In genomic region chr5:143149536-143149935, GRCm38 (mm10) we compare ENCODE assay signal across 26 mouse cellular contexts. TPM values are rescaled to one million over a fixed set of nuclear protein-coding genes. Genes with fewer than 3 reads are reported as not detected.
DNase-seq lines count a peak whose midpoint lies in the region; ATAC-seq and TF ChIP-seq lines count a peak whose summit lies in the region.
"Had no signal": no experiment of that assay in that cellular context is flagged by ENCODE, and none has a peak within 500 bp of the region (broad histone marks: within the 10 kb centered on the region; RNA-seq: fewer than 3 reads in every experiment).

No protein-coding gene starts in this region.

- peaks cover 3% of the 10 kb centered on the region; the same call in 1 of the 2 replicates for H3K9me3 ChIP-seq in intestine, postnatal 0 days (ENCODE audit: control insufficient read depth)
- H3K9me3 ChIP-seq in intestine, embryonic 16.5 days (ENCODE audit: control insufficient read depth, low read length): 0 out of 2 replicates have a peak, but pooled peaks cover 3% of the 10 kb centered on the region
- H3K9me3 ChIP-seq in midbrain, embryonic 11.5 days (ENCODE audit: control insufficient read depth, low read length): no peaks in the 10 kb centered on the region; the same call in 1 of the 2 replicates
- H3K9me3 ChIP-seq in midbrain, embryonic 10.5 days (replicated peaks): peaks cover 26% of the 10 kb centered on the region

- ATAC-seq in intestine, postnatal 0 days: no peak
- ATAC-seq in intestine, embryonic 16.5 days: no peak
- ATAC-seq in midbrain, embryonic 11.5 days (ENCODE audit: low FRiP score): no peak
- ATAC-seq: forebrain, embryonic 16.5 days had no signal

- H3K27ac ChIP-seq in intestine, postnatal 0 days (ENCODE audit: low read depth, low read length): no peak overlapping the region
- no peak overlapping the region for H3K27ac ChIP-seq in intestine, embryonic 16.5 days (ENCODE audit: low read length)
- no peak overlapping the region for H3K27ac ChIP-seq in midbrain, embryonic 11.5 days (ENCODE audit: low read depth, low read length)
- no peak overlapping the region for H3K27ac ChIP-seq in midbrain, embryonic 10.5 days (replicated peaks)
- H3K27ac ChIP-seq: embryonic facial prominence, embryonic 12.5 days; forebrain, embryonic 12.5 days; heart, adult 2 months; heart, embryonic 15.5 days; hindbrain, embryonic 10.5 days; hindbrain, embryonic 15.5 days had no signal

- H3K4me1 ChIP-seq in intestine, postnatal 0 days (replicated peaks; ENCODE audit: control insufficient read depth, insufficient read depth, low read length): no peaks in the 10 kb centered on the region
- no peaks in the 10 kb centered on the region for H3K4me1 ChIP-seq in intestine, embryonic 16.5 days (ENCODE audit: control insufficient read depth, insufficient read depth, low read length)
- H3K4me1 ChIP-seq in midbrain, embryonic 11.5 days (ENCODE audit: control insufficient read depth, insufficient read depth, low read length): no peaks in the 10 kb centered on the region
- no peaks in the 10 kb centered on the region for H3K4me1 ChIP-seq in midbrain, embryonic 10.5 days
- H3K4me1 ChIP-seq: embryonic facial prominence, embryonic 12.5 days; forebrain, embryonic 12.5 days; heart, embryonic 15.5 days; hindbrain, embryonic 10.5 days; hindbrain, embryonic 15.5 days had no signal

- H3K36me3 ChIP-seq in intestine, postnatal 0 days (ENCODE audit: control insufficient read depth, insufficient read depth): no peaks in the 10 kb centered on the region
- H3K36me3 ChIP-seq in intestine, embryonic 16.5 days (ENCODE audit: control insufficient read depth, insufficient read depth, low read length): no peaks in the 10 kb centered on the region
- no peaks in the 10 kb centered on the region for H3K36me3 ChIP-seq in midbrain, embryonic 11.5 days (ENCODE audit: control insufficient read depth, insufficient read depth, low read length)
- no peaks in the 10 kb centered on the region for H3K36me3 ChIP-seq in midbrain, embryonic 10.5 days
- H3K36me3 ChIP-seq: embryonic facial prominence, embryonic 12.5 days; forebrain, embryonic 12.5 days; G1E; heart, embryonic 15.5 days; hindbrain, embryonic 10.5 days; hindbrain, embryonic 15.5 days had no signal

- no peak overlapping the region for H3K4me2 ChIP-seq in intestine, postnatal 0 days (replicated peaks; ENCODE audit: low read depth)
- no peak overlapping the region for H3K4me2 ChIP-seq in intestine, embryonic 16.5 days (ENCODE audit: low read depth, low read length)
- no peak overlapping the region for H3K4me2 ChIP-seq in midbrain, embryonic 11.5 days
- H3K4me2 ChIP-seq: embryonic facial prominence, embryonic 12.5 days; forebrain, embryonic 12.5 days; heart, embryonic 11.5 days; heart, embryonic 15.5 days; hindbrain, embryonic 15.5 days had no signal

- TF ChIP-seq CTCF in intestine, postnatal 0 days (IDR thresholded peaks at IDR 0.05; ENCODE audit: low read depth): peak; percentile 38

- H3K9ac ChIP-seq in intestine, postnatal 0 days (ENCODE audit: low read depth, low read length): no peak overlapping the region
- no peak overlapping the region for H3K9ac ChIP-seq in intestine, embryonic 16.5 days (ENCODE audit: low read depth, low read length)
- H3K9ac ChIP-seq in midbrain, embryonic 11.5 days (ENCODE audit: low read length): no peak overlapping the region
- H3K9ac ChIP-seq: embryonic facial prominence, embryonic 12.5 days; forebrain, embryonic 12.5 days; heart, embryonic 15.5 days; hindbrain, embryonic 15.5 days had no signal

- 91% methylated on average over 2 of the region's 2 CpGs for WGBS in intestine, postnatal 0 days
- WGBS in intestine, embryonic 16.5 days: 93% methylated on average over 2 of the region's 2 CpGs
- WGBS in midbrain, embryonic 11.5 days: 89% methylated on average over 2 of the region's 2 CpGs
- WGBS in midbrain, embryonic 10.5 days: 87% methylated on average over 2 of the region's 2 CpGs

- peak; percentile 8 for DNase-seq in midbrain, embryonic 11.5 days (ENCODE audit: low spot score, missing footprints)
- DNase-seq in midbrain, embryonic 10.5 days (ENCODE audit: low spot score): no peak
- peak; percentile 71 for DNase-seq in ZHBTc4 (ENCODE audit: low read depth, low spot score)
- DNase-seq in cerebellum, postnatal 25 days: no peak
- DNase-seq in right cerebral cortex, postnatal 4 days: no peak
- DNase-seq: adrenal gland, adult 2 months; adrenal gland, postnatal 25 days; cerebellum, adult 11 months; cerebellum, adult 8-10 months; cerebellum, postnatal 14 days; gastrocnemius, postnatal 14 days; heart, adult 2 months; heart, postnatal 14 days had no signal

- no peak overlapping the region for H3K4me3 ChIP-seq in intestine, postnatal 0 days (ENCODE audit: low read depth, low read length)
- H3K4me3 ChIP-seq in intestine, embryonic 16.5 days (ENCODE audit: low read length): no peak overlapping the region
- H3K4me3 ChIP-seq in midbrain, embryonic 11.5 days (ENCODE audit: low read depth, low read length): no peak overlapping the region
- no peak overlapping the region for H3K4me3 ChIP-seq in midbrain, embryonic 10.5 days
- H3K4me3 ChIP-seq: embryonic facial prominence, embryonic 12.5 days; forebrain, embryonic 12.5 days; heart, adult 2 months; heart, embryonic 15.5 days; hindbrain, embryonic 10.5 days; hindbrain, embryonic 15.5 days had no signal

- H3K27me3 ChIP-seq in intestine, postnatal 0 days (replicated peaks; ENCODE audit: control insufficient read depth, insufficient read depth, low read length): no peaks in the 10 kb centered on the region
- H3K27me3 ChIP-seq in intestine, embryonic 16.5 days (replicated peaks; ENCODE audit: control insufficient read depth, insufficient read depth, low read length): no peaks in the 10 kb centered on the region
- H3K27me3 ChIP-seq in midbrain, embryonic 11.5 days (ENCODE audit: control insufficient read depth, insufficient read depth, low read length): no peaks in the 10 kb centered on the region
- H3K27me3 ChIP-seq in midbrain, embryonic 10.5 days (ENCODE audit: low read depth, poor library complexity, severe bottlenecking): no peaks in the 10 kb centered on the region
- H3K27me3 ChIP-seq: embryonic facial prominence, embryonic 12.5 days; forebrain, embryonic 12.5 days; heart, embryonic 15.5 days; hindbrain, embryonic 15.5 days had no signal

RNA-seq across cellular contexts. Expression of gene Olfr718-ps1, which starts 2.2 kb away (rescaled TPM):
- polyA plus RNA-seq in intestine, postnatal 0 days (2015; fragmentation: Nextera tagmentation; extraction: Ambion mirVana): 0.23 and 0.26 TPM in 2 replicates
- not detected in 2 replicates for polyA plus RNA-seq in intestine, embryonic 16.5 days (2015; fragmentation: Nextera tagmentation; extraction: Ambion mirVana)
- polyA plus RNA-seq in midbrain, embryonic 11.5 days (2014; fragmentation: Nextera tagmentation; extraction: Ambion mirVana): not detected in 2 replicates
- 0.04 TPM in 1 of 2 replicates, not detected in the other for polyA plus RNA-seq in midbrain, embryonic 10.5 days (2016; fragmentation: Nextera tagmentation; extraction: Ambion mirVana)
- polyA plus RNA-seq: adrenal gland, adult 2 months; C2C12; cortical plate, adult 2 months; forebrain, embryonic 12.5 days; forebrain, embryonic 16.5 days; G1E; gonadal fat pad, adult 2 months; heart, adult 2 months; heart, embryonic 15.5 days had no signal

RNA-seq across cellular contexts. Expression of gene Rbak, which starts 31.0 kb away (rescaled TPM):
- 2.5 and 2.9 TPM in 2 replicates for polyA plus RNA-seq in intestine, postnatal 0 days (2015; fragmentation: Nextera tagmentation; extraction: Ambion mirVana)
- 5.0 and 5.6 TPM in 2 replicates for polyA plus RNA-seq in intestine, embryonic 16.5 days (2015; fragmentation: Nextera tagmentation; extraction: Ambion mirVana)
- polyA plus RNA-seq in midbrain, embryonic 11.5 days (2014; fragmentation: Nextera tagmentation; extraction: Ambion mirVana): 10.8 and 11.9 TPM in 2 replicates
- 13.4 and 15.6 TPM in 2 replicates for polyA plus RNA-seq in midbrain, embryonic 10.5 days (2016; fragmentation: Nextera tagmentation; extraction: Ambion mirVana)

RNA-seq across cellular contexts. Expression of gene Spdye4b, which starts 31.3 kb away (rescaled TPM):
- not detected in 2 replicates for polyA plus RNA-seq in intestine, postnatal 0 days (2015; fragmentation: Nextera tagmentation; extraction: Ambion mirVana)
- polyA plus RNA-seq in intestine, embryonic 16.5 days (2015; fragmentation: Nextera tagmentation; extraction: Ambion mirVana): not detected in 2 replicates
- not detected in 2 replicates for polyA plus RNA-seq in midbrain, embryonic 11.5 days (2014; fragmentation: Nextera tagmentation; extraction: Ambion mirVana)
- polyA plus RNA-seq in midbrain, embryonic 10.5 days (2016; fragmentation: Nextera tagmentation; extraction: Ambion mirVana): not detected in 2 replicates
- polyA plus RNA-seq: adrenal gland, adult 2 months; C2C12; cortical plate, adult 2 months; embryonic facial prominence, embryonic 12.5 days; forebrain, embryonic 12.5 days; forebrain, embryonic 16.5 days; G1E; gonadal fat pad, adult 2 months; heart, adult 2 months; heart, embryonic 11.5 days; heart, embryonic 15.5 days; hindbrain, embryonic 15.5 days had no signal

RNA-seq across cellular contexts. Expression of gene Rnf216, which starts 36.7 kb away (rescaled TPM):
- 16.9 and 20.6 TPM in 2 replicates for polyA plus RNA-seq in intestine, postnatal 0 days (2015; fragmentation: Nextera tagmentation; extraction: Ambion mirVana)
- polyA plus RNA-seq in intestine, embryonic 16.5 days (2015; fragmentation: Nextera tagmentation; extraction: Ambion mirVana): 26.5 and 28.4 TPM in 2 replicates
- polyA plus RNA-seq in midbrain, embryonic 11.5 days (2014; fragmentation: Nextera tagmentation; extraction: Ambion mirVana): 29.2 and 29.4 TPM in 2 replicates
- polyA plus RNA-seq in midbrain, embryonic 10.5 days (2016; fragmentation: Nextera tagmentation; extraction: Ambion mirVana): 39.8 and 46.5 TPM in 2 replicates

Comparison
In these comparisons a context has a peak if more than half of its experiments do, and no peak if none do; other contexts are left out.
1. DNase-seq: peak in midbrain, embryonic 11.5 days (single experiment) and ZHBTc4 (single experiment); none in midbrain, embryonic 10.5 days (single experiment), cerebellum, postnatal 25 days (0 of 2) and right cerebral cortex, postnatal 4 days (single experiment).